Mouse (Mus musculus): ENCODE measurements around the gene Scarb1.

GRCm38 (mm10) chr5:125291387-125291786, 49.5 kb downstream of the Scarb1 start:
- no peak for TF ChIP-seq CTCF (IDR thresholded peaks at IDR 0.05; ENCODE audit: borderline replicate concordance, extremely low read depth, insufficient read depth, insufficient read length)
- TF ChIP-seq POLR2A (IDR thresholded peaks at IDR 0.05; ENCODE audit: borderline replicate concordance, extremely low read depth, insufficient read depth, insufficient read length, poor library complexity, severe bottlenecking): no peak
